Mouse (Mus musculus): Measurements from ENCODE around the gene Znrd1.

- TF ChIP-seq POLR2A (IDR thresholded peaks at IDR 0.05; ENCODE audit: borderline replicate concordance, control insufficient read depth, low read depth, low read length): no peak
- TF ChIP-seq CTCF (IDR thresholded peaks at IDR 0.05; ENCODE audit: control insufficient read depth, insufficient read depth, low read length): no peak
Measured at GRCm38 (mm10) chr17:36988475-36988874, 30.1 kb upstream of the Znrd1 start.
